Mouse (Mus musculus) right cerebral cortex, postnatal 25 days (tissue): ENCODE measurements at regions not wholly inside any gene's neighbourhood (a gene's known extent, or its start where the extent isn't known, plus 50 kb on each side); places are given as distances from the start of the nearest gene placed in this dataset.

Experiments used
- DNase-seq: peaks from one replicate; pipeline ENCODE4 v3.0.0; 2022

- no peak for DNase-seq
Observed at GRCm38 (mm10) chr10:119052441-119053041, 182.5 kb upstream of the Dyrk2 start.

- DNase-seq, result no peak
Observed at GRCm38 (mm10) chr10:119051598-119051997, 181.6 kb upstream of the Dyrk2 start.

GRCm38 (mm10) chr10:119050017-119050685 is 180.1 kb upstream of the Dyrk2 start:
- DNase-seq, result no peak

DNA sequence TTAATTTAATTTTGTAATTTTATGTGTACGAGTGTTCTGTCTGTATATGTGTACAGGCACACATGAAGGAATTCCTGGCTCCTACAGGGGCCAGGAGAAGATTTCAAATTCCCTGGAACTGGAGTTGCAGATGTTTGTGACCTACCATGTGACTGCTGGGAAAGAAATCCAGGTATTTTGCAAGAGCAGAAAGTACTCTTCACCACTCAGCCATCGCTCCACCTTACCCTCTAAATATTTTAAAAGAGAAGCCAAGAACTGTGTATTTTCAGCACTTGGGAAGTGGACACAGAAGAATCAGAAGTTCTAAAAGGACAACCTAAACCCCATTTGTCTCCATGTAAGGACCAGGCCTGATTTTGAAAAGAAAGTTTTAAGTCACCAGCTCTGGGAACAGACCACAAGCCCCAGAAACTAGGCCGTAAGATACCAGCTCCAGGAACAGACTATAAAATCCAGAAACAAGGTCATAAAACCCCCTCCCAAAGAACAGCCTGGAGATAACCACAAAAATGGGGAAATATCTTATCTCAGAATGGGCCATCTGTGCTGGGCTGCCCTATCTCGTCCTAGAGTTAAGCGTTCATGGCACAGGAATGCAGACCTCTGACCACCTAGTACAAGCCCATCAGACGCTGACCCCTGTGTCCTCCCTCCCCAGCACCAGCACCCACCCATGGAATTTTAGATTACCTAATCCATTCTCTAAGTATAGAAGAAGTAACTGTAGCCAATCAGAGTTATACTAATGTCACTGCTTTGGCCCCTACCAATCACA is 178.8 kb upstream of the Dyrk2 start:
- DNase-seq, result no peak

DNA sequence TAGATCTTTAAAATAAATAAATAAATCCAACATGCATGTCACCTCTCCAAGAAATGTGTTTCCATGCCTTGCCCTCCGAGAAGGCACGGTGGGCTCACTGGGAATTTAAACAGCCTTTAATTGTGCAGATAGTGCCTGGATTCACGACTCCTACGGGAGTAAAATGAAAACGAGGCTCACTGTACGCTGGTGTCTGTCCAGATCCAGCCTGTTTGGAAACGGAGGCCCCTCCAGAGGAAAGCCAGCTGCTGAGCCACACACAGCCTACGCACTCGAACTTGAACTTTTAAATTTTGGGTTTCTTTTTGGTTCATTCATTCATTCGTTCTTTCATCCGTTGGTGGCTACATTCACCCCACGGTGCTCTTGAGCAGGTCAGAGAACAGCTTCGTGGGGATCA is 175.1 kb upstream of the Dyrk2 start:
- no peak for DNase-seq

DNA sequence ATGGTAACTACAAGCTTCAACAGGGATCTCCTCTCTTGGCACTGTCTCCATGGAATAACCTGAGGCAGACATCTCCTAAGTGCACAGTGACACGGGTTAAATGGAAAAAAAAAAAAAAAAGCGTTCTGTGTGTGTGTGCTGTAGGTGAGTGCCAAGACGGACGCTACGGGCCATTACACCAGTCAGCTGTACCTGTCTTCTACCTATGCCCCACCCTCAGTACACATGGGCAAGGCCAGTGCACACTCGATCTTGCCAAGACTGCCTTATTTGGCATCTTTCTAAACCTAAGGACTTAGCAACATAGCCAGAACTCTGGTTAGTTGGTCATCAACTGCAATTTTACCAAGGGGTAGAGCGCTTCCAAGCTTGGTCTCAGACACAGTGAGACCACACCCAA is 173.1 kb upstream of the Dyrk2 start:
- DNase-seq, result no peak

DNA sequence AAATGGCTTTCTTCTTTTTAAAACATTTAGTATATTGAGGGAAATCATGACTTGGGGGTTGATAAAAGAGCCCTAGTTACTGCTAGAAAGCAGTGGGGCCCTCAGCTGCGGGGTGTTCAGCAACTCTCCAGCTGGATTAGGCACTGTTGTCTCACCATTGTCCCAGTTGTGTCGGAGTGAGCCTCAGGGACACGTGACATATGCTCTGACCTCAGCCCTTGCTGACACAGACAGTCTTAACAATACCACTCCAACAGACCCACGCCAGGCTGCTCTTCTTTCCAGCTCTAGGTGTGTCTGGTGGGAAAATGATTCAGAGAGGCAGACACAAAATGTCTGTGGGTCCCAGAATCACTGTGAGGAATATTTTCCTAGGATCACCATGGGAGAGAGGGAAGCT is 170.2 kb upstream of the Dyrk2 start:
- no peak for DNase-seq

- no peak for DNase-seq
Observed at GRCm38 (mm10) chr10:119039732-119040131, 169.7 kb upstream of the Dyrk2 start.

DNA sequence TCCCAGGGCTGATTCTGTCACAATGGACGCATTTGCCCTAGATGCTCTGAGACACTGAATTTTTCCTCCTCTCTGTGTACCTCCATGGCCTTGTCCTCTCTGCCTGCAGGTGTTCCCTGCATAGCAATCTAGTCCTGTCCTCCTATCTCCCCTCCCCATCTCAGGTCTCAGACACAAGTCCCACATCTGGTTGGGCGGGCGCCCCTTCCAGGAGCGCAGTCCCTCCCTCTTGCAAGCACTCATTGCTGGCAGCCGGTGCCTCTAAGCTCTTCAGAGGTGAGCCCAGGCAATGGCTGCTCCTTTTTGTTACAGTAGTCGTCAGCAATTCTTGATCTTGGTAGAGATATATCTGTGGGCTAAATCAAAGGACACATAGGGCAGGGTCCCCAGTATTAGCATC is 169.0 kb upstream of the Dyrk2 start:
- no peak for DNase-seq

DNA sequence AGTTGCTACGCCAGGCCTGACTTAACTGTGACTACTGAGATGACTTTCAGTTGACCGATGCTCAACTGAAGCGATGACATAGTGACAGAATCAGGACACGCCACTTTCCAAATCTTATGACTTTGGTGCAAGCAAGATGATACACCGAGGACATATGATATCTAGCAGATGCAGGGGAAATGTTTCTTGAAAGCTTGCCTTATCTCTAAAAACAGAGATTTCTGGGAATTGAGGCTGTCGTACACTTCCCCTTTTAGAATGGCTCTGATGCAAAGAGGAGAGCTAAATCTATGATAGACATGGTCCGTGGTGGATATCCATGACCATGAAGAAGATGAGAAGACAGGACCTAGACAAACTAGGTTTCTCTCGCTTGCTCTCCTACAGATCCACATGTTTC is 167.8 kb upstream of the Dyrk2 start:
- DNase-seq, result no peak

DNA sequence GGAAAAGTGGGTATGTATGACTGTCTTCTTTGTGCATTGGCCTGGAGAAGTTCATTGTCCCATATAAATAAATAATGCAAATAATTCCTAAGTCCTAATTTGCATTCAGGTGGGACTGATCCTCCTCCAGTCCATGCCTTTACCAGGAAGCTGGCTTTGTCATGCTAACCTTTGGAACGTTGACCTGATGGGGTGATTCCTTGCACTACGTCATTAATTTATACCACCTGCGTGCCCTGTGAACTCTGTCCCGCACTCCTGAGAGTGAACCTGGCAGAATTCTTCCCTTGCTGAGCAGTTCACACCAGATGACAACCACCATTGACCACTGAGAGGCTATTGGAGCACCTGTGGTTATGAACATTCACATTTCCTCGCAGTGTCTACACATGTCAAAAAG is 165.9 kb upstream of the Dyrk2 start:
- DNase-seq, result no peak

- no peak for DNase-seq
Observed at GRCm38 (mm10) chr10:119034396-119034795, 164.4 kb upstream of the Dyrk2 start.

DNA sequence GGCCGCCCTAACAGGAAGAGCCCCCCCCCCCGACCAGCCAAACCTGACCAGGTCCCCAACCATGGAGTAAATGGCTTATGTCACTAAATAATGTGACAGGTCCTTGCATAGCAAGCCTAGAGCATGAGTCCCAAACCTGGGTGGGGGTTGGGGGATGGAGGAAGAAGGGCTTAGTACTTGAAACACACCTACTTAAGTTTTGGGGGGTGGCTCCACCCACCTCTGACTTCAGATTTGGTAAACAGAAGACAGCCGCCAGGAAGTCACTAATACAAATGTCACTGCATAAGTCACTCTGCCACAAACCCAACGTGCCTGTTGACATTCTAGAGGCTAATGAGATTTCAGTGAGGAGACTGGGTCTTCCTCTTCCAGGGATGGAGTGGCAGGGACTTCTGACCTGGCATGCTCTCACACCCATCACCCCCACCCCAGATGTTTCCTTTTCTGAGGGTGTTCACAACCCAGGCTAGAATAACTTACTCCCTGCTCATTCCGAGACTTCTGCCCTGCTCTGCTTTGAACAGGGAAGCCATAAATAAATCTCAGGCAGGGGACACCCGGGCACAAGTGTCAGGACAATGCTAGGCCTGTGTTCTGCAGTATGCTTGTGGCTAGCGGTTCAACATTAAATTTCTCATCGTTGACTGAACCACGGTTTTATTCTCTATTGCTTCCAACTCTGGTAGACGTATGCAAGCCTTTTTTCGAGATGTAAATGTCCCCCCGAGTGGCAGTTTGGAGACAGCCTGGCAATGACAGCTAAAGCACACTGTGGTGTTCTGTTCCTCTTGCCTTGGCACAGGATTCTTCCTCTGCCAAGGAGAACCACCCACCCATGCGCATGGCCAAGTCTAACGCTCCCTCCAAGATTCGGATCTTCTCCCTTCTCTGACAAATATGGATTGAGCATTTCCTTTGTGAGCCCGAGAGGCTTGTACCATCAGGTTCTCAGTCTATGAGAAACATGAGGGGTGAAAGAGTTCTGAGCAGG is 161.6 kb upstream of the Dyrk2 start:
- DNase-seq, result peak; percentile 45

DNA sequence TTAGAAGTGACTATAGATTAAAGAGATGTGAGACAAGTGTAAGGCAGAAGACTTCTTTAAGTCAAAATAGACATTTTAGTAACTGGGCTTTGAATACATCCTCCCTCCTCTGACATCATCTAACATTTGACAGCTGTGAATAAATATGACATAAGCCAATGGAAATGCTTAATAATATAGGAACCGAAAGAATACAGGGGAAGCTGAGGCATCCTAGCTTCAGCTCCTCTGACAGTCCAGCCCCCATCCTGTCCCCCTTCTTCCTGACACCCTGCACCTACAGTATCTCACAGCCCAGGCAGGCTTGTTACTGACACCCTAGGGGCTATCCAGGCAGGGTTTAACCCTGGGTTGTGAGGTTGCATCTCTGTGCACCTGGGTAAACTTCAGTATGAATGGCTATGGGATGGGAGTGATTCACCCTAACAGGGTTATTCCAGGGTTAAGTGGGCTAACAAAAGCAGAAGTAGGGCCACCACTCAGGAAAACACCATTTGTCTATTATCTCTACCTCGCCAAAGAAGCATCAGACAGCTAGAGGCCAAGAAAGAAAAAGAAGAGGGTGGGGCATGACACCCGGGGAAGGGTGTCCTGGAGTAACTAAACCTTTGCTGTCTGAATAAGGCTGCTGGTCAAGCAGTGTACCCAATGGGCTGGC is 158.6 kb upstream of the Dyrk2 start:
- DNase-seq, result no peak

GRCm38 (mm10) chr10:119027241-119027901 is 157.4 kb upstream of the Dyrk2 start:
- DNase-seq, result peak; percentile 22

GRCm38 (mm10) chr10:119026291-119026690 is 156.3 kb upstream of the Dyrk2 start:
- peak; percentile 65 for DNase-seq

DNA sequence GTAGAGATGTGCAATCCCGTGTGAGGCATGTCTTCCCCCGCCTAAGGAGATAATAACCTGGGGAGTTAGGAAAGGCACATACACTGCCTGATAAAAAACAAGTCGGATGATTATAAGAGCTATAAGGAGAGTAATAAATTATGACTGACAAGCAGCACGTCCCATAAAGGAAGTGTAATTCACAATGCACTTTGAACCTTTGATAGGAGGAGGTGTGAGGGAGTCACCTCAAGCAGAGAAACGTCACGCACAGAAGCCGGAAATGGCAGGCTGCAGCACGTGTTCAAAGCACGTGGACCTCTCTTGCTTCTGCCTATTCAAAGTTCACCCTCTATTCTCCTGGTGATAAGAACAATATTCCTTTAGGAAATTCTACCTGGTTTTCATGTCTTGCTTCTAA is 154.4 kb upstream of the Dyrk2 start:
- DNase-seq, result no peak

- no peak for DNase-seq
Observed at GRCm38 (mm10) chr10:119019082-119019481, 149.1 kb upstream of the Dyrk2 start.

DNA sequence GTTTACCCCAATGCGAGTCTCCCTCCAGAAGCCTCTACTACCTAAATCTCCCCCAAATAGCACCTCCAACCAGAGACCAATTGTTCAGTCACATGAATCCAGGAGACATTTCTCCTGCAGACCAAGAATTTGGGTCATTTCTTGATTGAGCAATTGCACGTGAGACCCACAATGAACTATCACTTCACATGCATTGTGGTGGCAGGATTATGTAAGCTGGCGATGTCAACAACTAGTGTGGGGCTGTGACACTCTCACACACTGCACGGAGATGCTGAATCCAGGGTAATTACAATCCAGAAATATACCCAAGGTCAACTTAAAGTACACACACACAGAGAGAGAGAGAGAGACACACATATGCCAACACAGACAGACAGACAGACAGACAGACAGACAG is 148.5 kb upstream of the Dyrk2 start:
- DNase-seq, result no peak

- DNase-seq, result no peak
Observed at GRCm38 (mm10) chr10:119016104-119016503, 146.1 kb upstream of the Dyrk2 start.

DNA sequence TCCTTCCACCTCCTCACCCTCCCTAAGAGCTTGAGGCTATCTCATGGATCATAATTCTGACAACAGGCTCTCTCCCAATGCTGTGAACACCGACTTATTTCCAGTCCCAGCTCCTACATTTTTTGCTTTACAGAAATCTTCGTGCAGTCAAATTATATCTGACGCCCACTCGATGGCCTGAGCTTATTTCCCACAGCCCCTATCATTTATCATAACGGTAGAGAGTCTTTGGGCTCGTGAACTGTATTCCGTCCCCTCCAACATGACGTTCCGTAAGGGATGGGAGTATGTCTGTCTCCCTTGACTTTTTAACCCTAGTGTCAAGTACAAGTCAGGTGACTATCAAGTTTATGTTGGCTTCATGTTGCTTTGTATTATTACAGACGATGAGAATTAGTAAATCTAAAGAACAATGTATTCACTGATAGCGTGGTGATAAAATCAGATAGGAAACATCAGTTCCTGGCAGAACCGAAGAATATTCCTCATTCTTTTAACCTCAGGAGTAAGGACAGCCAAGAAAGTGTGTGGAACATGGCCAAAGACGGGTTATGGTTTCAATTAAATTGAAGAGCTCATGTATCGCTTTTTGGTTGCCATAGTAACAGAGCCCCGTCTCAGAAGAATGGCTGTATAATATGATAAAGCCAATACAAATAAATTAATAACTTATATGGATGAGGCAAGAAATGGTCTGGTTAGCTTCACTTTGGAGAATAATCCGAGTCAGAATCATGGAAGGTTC is 145.5 kb upstream of the Dyrk2 start:
- no peak for DNase-seq
